Mouse (Mus musculus): ENCODE results near the gene Rasl10a.
"Not testable (repeated sequence)": the region's sequence is repeated elsewhere in the genome, so short reads cannot be mapped to it uniquely, and the experiment has no call there.

Gene Rasl10a

GRCm38 (mm10) chr11:5074882-5075281 lies 17.0 kb downstream of the Rasl10a start:
- no peak for DNase-seq (ENCODE audit: extremely low spot score, low read depth, low spot score)

GRCm38 (mm10) chr11:5075760-5076159 lies 17.8 kb downstream of the Rasl10a start:
- DNase-seq (ENCODE audit: extremely low spot score, low read depth, low spot score), result no peak

GRCm38 (mm10) chr11:5076843-5077242 lies 18.9 kb downstream of the Rasl10a start:
- not testable (repeated sequence) for DNase-seq (ENCODE audit: extremely low spot score, low read depth, low spot score)

GRCm38 (mm10) chr11:5089147-5089546 lies 31.2 kb downstream of the Rasl10a start:
- DNase-seq (ENCODE audit: extremely low spot score, low read depth, low spot score), result no peak

GRCm38 (mm10) chr11:5091706-5092105 lies 33.8 kb downstream of the Rasl10a start:
- no peak for DNase-seq (ENCODE audit: extremely low spot score, low read depth, low spot score)

- no peak for DNase-seq (ENCODE audit: extremely low spot score, low read depth, low spot score)
These were observed 37.9 kb downstream of the Rasl10a start for GRCm38 (mm10) chr11:5095877-5096276.

- no peak for DNase-seq (ENCODE audit: extremely low spot score, low read depth, low spot score)
These were observed 38.6 kb downstream of the Rasl10a start for GRCm38 (mm10) chr11:5096480-5097020.

GRCm38 (mm10) chr11:5098035-5098735 lies 40.3 kb downstream of the Rasl10a start:
- no peak for DNase-seq (ENCODE audit: extremely low spot score, low read depth, low spot score)

- peak; percentile 89 for DNase-seq (ENCODE audit: extremely low spot score, low read depth, low spot score)
These were observed 41.0 kb downstream of the Rasl10a start, which contains the start of the genes Rhbdd3 and Ewsr1 for GRCm38 (mm10) chr11:5098736-5099542. Gene Rhbdd3, plus strand, starts transcription at chr11:5098926. Gene Ewsr1, minus strand, starts transcription at chr11:5099266.

- peak; percentile 64 for DNase-seq (ENCODE audit: extremely low spot score, low read depth, low spot score)
These were observed 41.8 kb downstream of the Rasl10a start for GRCm38 (mm10) chr11:5099576-5100183.

GRCm38 (mm10) chr11:5100283-5100682 lies 42.4 kb downstream of the Rasl10a start:
- no peak for DNase-seq (ENCODE audit: extremely low spot score, low read depth, low spot score)

GRCm38 (mm10) chr11:5100801-5101200 lies 42.9 kb downstream of the Rasl10a start:
- no peak for DNase-seq (ENCODE audit: extremely low spot score, low read depth, low spot score)

GRCm38 (mm10) chr11:5101641-5102040 lies 43.7 kb downstream of the Rasl10a start:
- DNase-seq (ENCODE audit: extremely low spot score, low read depth, low spot score), result no peak

GRCm38 (mm10) chr11:5102384-5102783 lies 44.5 kb downstream of the Rasl10a start:
- no peak for DNase-seq (ENCODE audit: extremely low spot score, low read depth, low spot score)

- no peak for DNase-seq (ENCODE audit: extremely low spot score, low read depth, low spot score)
These were observed 46.1 kb downstream of the Rasl10a start for GRCm38 (mm10) chr11:5103986-5104509.

- no peak for DNase-seq (ENCODE audit: extremely low spot score, low read depth, low spot score)
These were observed 51.5 kb downstream of the Rasl10a start for GRCm38 (mm10) chr11:5109441-5109840.

All from hindlimb bud, embryonic 11.5 days (tissue).